Mouse (Mus musculus) macrophage (primary cell): Measurements from ENCODE around the gene Kif1b. TPM values are rescaled to one million over a fixed set of nuclear protein-coding genes. Genes with fewer than 3 reads are reported as not detected.

Experiments
- H3K27ac ChIP-seq: fragments of 350-480 bp; formaldehyde crosslinking; 2 replicates; pipeline ENCODE4 v1.9.0; 2021
- H3K36me3 ChIP-seq: fragments of 350-480 bp; formaldehyde crosslinking; 2 replicates; pipeline ENCODE4 v1.9.0; 2021; ENCODE audit errors: inconsistent target
- H3K4me3 ChIP-seq: fragments of 350-480 bp; formaldehyde crosslinking; 2 replicates; pipeline ENCODE4 v1.9.0; 2021; ENCODE audit errors: inconsistent target
- H3K79me2 ChIP-seq: fragments of 350-480 bp; formaldehyde crosslinking; 2 replicates; pipeline ENCODE4 v1.9.0; 2021; ENCODE audit errors: inconsistent target
- WGBS: methylation state at CpG from one replicate; pipeline ENCODE4 v1.1.7; 2026; ENCODE audit warnings: inconsistent platforms; ENCODE audit not compliant: missing documents; 5-methylcytosine and 5-hydroxymethylcytosine counted together
- polyA plus RNA-seq: library from polyadenylated mRNA; stranded (reverse); fragments of 250-400 nt; gene quantifications from 3 replicates; pipeline ENCODE4 v1.2.4, GENCODE M21; 2018; ENCODE audit warnings: inconsistent platforms

Gene Kif1b
- polyA plus RNA-seq, 1 experiment from 2014 or later: 26.9 TPM

DNA sequence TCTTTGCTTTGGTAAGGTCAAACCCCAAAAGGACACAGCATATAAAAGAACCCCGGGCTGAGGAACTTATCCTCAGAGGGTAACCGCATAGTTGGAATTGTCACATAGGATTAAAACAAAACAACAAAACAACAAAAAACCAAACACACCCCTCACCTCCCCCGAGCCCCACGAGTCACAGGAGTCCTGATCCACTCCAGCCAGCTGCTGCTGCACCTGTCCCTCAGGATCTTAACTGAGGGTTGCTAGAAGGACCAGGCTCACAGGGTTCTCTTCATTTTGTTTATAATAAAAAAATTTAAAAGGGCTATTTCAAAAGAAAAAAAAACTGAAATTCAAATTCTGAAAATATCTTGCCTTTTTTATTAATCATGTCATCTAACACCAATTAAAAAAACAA, 21.2 kb upstream of the Kif1b start:
- WGBS: 96% methylated on average over 4 of the region's 4 CpGs
- H3K79me2 ChIP-seq: no peaks in the 10 kb centered on the region

DNA sequence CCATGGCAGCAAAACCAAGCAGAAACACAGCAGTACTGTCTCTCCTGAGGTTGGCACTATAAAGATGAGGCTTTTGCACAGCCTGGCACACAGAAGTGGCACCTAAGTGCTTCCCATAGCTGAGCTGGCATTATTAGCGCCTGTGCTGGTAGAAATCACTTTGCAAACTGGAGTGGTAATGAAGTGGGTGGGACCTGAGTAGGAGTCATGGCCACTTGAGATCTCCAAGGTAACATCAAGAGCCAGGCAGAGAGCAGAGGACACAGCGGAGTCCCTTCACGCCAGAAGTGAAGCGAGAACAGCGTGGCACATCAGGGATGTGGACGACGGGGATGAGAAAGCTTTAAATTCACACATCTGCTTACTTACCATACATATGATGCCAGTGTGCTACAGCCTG, 19.8 kb upstream of the Kif1b start:
- peaks cover 37% of the 10 kb centered on the region for H3K36me3 ChIP-seq
- WGBS: 96% methylated on average over 7 of the region's 7 CpGs
- no peak overlapping the region for H3K27ac ChIP-seq
- no peaks in the 10 kb centered on the region for H3K79me2 ChIP-seq
- H3K4me3 ChIP-seq: no peak overlapping the region

More for the DNA sequence above, 21.2 kb upstream of the Kif1b start:
- H3K36me3 ChIP-seq: peaks cover 49% of the 10 kb centered on the region
- H3K27ac ChIP-seq: no peak overlapping the region
- H3K4me3 ChIP-seq: no peak overlapping the region

DNA sequence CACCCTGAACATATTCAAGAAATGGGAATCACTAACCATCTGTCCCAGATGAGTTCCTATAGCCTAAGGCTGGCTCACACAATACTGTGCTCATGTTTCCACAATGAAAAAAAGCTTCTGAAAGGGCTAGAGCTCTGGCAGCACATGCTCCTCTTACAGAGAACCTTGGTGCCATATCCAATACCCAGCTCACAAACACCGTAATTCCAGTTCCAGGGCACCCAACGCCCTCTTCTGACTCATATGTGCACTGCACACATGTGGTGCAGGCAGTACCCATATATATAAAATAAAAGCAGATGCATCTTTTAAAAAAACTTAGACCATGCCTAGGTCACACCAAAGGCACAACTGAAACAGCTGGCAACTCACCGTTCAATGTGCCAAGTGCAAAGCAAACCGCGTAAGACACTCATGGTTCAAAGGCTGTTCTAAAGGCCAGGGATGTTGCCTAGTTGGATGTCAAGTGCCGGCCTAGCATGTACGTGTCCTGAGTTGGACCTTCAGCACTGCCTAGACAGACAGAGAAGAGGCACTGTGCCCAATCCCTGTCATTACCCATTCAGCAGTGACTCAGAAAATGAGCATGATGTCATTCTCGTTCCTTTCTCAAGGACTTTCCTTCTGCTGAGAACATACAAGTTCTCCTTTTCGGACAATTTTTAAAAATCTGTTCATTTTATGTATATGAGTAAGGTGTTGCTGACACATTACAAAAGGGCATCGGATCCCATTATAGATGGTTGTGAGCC, 18.1 kb upstream of the Kif1b start:
- H3K27ac ChIP-seq: no peak overlapping the region
- H3K79me2 ChIP-seq: no peaks in the 10 kb centered on the region
- no peak overlapping the region for H3K4me3 ChIP-seq
- WGBS: 85% methylated on average over 10 of the region's 10 CpGs
- H3K36me3 ChIP-seq: peaks cover 20% of the 10 kb centered on the region

DNA sequence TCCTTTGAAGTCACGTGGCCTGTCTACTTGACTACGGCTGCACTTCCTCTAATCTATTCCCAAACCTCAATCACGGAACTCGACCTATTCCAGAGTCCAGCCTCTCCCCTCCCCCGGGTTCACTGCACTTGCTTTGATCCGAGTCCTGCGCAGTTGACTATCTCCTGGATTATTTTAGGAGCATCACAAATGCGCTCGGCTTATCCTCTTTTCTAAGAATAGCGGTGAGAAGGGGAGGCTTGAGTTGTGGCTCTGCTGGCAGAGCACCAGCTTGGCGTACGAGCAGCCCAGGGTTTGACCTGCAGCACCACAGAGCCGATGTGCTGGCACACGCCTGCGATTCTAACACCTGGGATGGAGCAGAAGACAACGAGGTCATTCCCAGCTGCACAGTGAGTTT, 16.2 kb upstream of the Kif1b start:
- WGBS: 85% methylated on average over 16 of the region's 16 CpGs
- Histone ChIP-seq H3K4me3 (no peak overlapping the region), H3K27ac (no peak overlapping the region), H3K79me2 (no peaks in the 10 kb centered on the region), H3K36me3 (0 out of 2 replicates have a peak, but pooled peaks cover 2% of the 10 kb centered on the region)

DNA sequence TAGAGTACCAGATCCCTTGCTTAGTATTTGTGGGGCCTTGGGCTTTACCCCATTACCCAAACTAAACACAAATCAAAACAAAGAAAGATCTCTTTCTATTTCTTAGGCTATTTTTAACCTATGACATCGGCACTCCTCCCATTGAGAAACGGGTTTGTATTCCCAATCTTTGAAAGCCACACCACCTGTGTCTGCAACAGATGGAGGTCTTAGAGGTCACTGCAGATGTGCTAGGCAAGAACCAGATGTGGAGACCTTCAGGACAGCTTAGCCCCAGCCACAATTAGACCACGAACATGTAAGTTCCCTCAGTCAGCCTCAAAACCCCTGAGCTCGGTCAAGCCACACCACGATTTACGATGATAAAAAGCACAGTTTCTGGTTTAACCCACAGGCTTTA, 15.2 kb upstream of the Kif1b start:
- 67% methylated on average over 6 of the region's 6 CpGs for WGBS
- Histone ChIP-seq H3K79me2 (no peaks in the 10 kb centered on the region), H3K36me3 (no peaks in the 10 kb centered on the region), H3K4me3 (no peak overlapping the region), H3K27ac (no peak overlapping the region)

DNA sequence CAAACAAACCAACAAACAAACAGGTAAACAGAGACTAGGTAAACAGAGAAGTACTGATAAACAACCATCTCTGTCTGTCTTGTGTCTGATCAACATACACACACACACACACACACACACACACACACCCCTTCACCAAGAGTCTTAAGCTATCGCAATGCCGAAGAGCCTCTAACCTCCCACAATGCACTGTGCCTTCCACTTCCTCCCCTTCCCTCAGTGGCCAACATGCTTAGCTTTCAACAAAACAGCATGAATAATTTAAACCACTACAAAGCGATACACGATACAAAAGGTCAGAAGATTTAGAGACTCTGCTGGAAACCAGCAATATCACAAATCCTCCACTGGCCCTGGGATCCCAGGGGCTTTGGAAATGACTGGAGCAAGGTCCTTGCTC, 14.8 kb upstream of the Kif1b start:
- Histone ChIP-seq H3K79me2 (no peaks in the 10 kb centered on the region), H3K36me3 (no peaks in the 10 kb centered on the region), H3K4me3 (no peak overlapping the region), H3K27ac (no peak overlapping the region)
- 57% methylated on average over 4 of the region's 4 CpGs for WGBS

DNA sequence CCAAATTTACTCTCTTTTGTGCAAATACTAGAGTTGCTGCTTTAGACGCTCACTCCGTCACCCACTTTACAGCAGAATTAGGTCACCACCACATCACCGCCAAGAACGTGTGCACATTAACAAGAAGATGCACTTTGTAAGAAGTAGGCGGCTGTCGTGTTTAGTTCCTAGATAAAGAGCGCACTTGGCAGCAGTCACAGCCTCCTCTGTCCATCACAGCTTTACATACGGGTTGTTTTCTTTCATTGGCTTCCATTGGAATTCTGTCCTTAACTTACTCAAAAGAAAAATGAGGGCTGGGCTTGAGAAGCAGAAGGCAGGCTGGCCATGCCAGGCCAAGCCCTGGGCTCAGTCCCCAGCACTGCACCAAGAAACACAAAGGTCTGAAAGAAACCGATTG, 11.6 kb upstream of the Kif1b start:
- Histone ChIP-seq H3K4me3 (no peak overlapping the region), H3K27ac (no peak overlapping the region), H3K79me2 (no peaks in the 10 kb centered on the region), H3K36me3 (no peaks in the 10 kb centered on the region)
- 94% methylated on average over 9 of the region's 9 CpGs for WGBS

DNA sequence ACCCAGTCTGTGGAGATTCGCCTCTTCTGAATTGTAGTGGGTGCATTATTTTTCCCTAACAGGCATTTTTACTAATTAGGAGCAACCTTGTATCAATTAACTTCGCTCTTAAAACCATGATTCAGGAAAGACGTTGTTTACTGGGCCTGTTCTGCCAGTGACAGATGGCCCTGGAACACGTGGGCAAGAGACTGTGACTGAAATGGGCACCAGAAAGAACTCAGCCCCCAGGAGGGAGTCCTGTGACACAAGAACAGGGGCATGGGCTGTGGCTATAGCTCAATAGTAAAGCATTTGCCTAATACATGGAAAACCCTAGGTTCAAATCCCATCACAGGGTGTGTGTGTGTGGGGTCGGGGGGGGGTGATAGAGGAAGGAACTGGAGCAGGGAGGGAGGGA, 9.9 kb upstream of the Kif1b start:
- Histone ChIP-seq H3K4me3 (no peak overlapping the region), H3K79me2 (no peaks in the 10 kb centered on the region), H3K27ac (no peak overlapping the region), H3K36me3 (no peaks in the 10 kb centered on the region)
- 73% methylated on average over 5 of the region's 5 CpGs for WGBS

DNA sequence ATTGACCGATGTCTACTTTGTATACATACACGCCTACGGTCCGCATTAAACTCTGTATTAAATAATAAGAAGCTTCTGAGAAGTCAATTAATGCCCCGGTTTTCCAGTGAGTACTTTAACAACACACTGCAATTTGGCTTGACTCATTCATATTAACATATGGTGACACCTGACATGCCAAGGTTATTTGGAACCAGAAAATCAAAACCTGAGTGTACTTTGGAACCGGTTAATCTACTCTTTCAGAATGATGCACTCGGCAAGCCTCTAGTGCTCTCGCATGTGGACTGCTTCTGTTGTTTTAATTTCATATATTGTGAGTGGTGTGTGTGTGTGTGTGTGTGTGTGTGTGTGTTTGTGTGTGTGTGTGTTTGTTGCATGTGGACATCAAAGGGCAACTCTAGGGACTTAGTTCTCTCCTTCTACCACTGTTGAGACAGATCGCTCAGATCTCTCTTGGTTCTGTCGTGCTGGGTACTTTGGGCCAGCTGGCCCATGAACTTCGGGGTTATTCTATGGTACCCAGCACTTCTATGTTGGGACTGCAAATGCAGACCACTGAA, 6.9 kb upstream of the Kif1b start:
- H3K27ac ChIP-seq: no peak overlapping the region
- WGBS: 95% methylated on average over 11 of the region's 11 CpGs
- no peak overlapping the region for H3K4me3 ChIP-seq
- H3K36me3 ChIP-seq: no peaks in the 10 kb centered on the region
- H3K79me2 ChIP-seq: no peaks in the 10 kb centered on the region

DNA sequence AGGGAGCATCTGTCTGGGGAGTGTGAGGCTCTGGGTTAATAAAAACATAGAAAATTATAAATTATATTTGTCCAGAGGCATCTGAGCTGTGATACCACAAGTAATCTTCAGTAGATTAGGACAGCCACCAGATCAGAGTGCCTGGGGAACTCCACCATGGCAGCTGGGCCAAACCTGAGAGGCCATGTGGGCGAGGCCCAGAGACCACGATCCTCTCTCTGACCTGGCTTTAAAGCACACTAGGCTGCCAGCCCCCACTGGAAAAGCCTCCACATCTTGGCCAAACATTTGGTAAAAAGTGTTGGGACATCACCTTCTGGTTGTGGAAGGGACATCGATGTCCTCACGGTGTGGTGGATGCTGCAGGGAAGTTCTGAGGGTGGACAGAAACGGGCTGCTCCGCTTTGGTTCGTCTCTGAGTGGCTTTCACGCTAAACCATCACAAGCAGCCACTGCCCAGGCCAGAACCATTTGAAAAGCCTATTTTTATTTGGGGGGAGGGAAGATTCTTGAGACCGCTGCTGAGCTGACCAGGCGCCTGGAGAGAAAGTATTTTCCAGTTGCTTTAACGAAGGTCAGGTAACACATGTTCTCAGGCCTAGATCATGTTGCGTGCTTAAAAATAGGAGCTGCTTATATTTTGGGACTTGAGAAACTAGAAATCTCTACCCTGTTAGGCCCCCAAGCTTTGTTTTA, 6.2 kb upstream of the Kif1b start:
- Histone ChIP-seq H3K4me3 (no peak overlapping the region), H3K36me3 (no peaks in the 10 kb centered on the region), H3K79me2 (no peaks in the 10 kb centered on the region), H3K27ac (no peak overlapping the region)
- 92% methylated on average over 12 of the region's 12 CpGs for WGBS

DNA sequence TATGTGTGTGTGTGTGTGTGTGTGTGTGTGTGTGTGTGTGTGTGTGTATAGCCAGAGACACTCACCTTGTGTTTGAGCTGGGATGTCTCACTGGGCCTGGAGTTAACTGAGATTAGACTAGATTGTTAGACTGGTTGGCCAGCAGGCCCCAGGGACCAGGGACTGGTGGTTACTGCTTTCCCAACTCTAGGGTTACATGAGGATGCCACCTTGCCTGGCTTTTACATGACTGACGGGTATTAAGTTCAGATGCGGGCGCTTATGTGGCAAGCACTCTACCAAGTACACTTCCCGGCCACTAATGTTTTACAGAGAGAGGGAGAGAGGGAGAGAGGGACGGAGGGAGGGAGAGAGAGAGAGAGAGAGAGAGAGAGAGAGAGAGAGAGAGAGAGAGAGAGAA, 4.5 kb upstream of the Kif1b start:
- WGBS: 89% methylated on average over 3 of the region's 5 CpGs
- no peaks in the 10 kb centered on the region for H3K79me2 ChIP-seq

DNA sequence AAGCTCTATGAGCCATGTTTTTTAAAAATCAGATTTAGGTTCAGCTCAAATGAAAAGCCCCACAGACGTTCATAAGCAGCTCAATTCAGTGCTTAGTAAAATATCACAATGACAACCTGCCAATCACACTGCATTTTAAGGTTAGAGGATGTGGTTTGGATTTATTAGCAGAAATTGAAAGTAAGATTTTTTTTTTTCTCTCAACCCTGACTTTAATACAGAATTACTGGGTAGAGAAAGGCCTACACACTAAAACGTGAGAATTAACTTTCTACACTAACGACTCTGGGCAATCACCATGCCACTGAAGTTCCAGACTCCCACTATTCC, 963 bp upstream of the Kif1b start:
- H3K27ac ChIP-seq: peak overlapping the region; percentile 46
- 11% methylated on average over 1 of the region's 3 CpGs for WGBS
- peaks cover 35% of the 10 kb centered on the region for H3K79me2 ChIP-seq
- H3K36me3 ChIP-seq: no peaks in the 10 kb centered on the region
- H3K4me3 ChIP-seq: peak overlapping the region; percentile 56

More for the DNA sequence above, 4.5 kb upstream of the Kif1b start:
- H3K4me3 ChIP-seq: no peak overlapping the region
- H3K27ac ChIP-seq: no peak overlapping the region
- H3K36me3 ChIP-seq: no peaks in the 10 kb centered on the region

DNA sequence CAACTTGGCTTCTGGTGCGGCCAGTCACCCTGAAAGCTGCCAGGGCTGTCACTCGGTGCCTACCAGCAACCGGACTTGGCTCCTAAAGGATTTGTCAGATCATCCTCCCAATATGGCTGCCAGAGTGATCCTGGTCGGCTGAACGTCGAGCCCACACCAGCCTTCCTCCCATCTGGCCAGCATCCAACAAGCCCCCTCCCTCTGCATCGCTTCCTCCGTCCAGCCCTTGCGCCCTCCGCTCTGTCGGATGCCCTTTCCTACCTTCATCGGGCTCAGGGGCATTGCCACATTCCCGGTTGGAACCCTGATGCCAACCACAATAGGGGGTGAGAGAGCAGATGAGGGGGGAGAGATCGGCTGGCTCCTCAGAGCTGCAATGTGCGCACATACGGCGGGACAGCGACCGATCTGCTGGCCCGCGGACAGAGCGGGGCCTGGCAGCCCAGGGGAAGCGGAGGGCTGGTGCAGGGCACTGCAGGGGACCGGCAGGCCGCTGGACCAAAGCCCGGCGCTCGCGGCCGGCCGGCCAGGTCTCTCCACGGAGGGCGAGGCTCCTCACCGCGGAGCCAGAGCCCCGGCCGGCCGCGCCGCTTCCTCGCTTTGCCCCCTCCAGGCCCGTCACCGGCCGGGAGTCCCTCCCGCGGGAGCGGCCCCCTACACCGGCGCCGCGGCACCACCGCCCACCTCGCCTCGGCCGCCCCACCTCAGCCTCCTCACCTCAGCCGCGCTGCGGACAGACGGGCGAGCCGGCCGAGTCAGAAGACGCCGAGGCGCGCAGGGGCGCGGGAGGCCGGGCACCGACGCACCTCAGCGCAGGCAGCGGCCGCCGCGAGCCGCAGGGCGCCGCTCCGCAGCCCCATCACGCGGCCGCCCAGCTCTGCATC, 539 bp downstream of the Kif1b start:
- no peak overlapping the region for H3K27ac ChIP-seq
- H3K79me2 ChIP-seq: peaks cover 50% of the 10 kb centered on the region
- WGBS: 1% methylated on average over 72 of the region's 83 CpGs
- peak overlapping the region; percentile 82 for H3K4me3 ChIP-seq
- H3K36me3 ChIP-seq: no peaks in the 10 kb centered on the region

DNA sequence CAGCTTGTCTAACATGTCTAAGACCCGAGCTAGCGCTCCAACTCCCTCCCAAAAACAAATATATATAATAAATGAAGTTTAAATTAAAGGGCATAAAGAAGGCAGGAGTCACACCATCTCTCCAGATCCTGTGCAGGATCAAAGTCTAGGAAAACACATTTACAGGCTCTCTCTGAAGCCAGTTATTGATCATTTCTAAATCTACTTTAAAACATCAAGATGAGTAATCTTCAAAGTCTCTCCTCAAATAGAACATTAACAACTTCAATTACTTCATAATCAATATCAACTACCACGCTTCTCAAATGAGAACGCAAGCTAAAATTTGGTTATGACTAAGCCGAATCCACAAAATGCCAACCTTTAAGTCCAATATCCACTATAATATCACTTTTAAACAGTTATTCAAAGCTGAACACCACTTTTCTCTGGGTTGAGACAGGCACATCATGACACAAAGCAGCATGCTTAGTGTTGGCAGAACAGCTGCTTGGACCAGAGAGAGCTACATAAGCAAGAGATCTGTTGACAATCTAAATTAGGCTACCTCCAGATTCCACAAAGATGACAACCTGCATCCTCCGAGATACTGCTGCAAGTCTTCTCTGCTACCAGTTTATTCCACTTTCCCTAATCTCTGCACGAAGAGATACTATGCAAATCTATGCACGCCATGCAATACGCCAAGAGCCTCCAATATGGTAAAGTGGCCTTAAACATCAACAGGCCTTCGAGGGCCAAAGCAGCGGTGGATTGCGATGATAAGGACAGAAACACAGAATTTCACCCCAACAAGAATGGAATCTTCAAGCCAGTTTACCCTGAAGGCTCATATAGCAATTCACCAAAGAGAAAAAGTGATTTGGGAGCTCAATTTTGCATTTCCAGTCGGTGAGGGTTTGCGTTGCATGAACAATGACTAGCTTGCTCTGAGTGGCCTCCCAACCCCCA, 1.5 kb downstream of the Kif1b start:
- peak overlapping the region; percentile 82 for H3K4me3 ChIP-seq
- WGBS: 75% methylated on average over 14 of the region's 14 CpGs
- H3K79me2 ChIP-seq: peaks cover 59% of the 10 kb centered on the region
- no peaks in the 10 kb centered on the region for H3K36me3 ChIP-seq
- no peak overlapping the region for H3K27ac ChIP-seq
